Mouse (Mus musculus) cerebellum, adult 9-10 months (tissue): ENCODE measurements at regions not wholly inside any gene's neighbourhood (a gene's known extent, or its start where the extent isn't known, plus 50 kb on each side); places are given as distances from the start of the nearest gene placed in this dataset.
"Not testable (repeated sequence)": the region's sequence is repeated elsewhere in the genome, so short reads cannot be mapped to it uniquely, and the experiment has no call there.

ENCODE experiments used
- DNase-seq: peaks from one replicate; pipeline ENCODE4 v3.0.0; 2022

GRCm38 (mm10) chr17:55036142-55036541 lies 409.0 kb upstream of the St6gal2 start:
- DNase-seq: no peak

GRCm38 (mm10) chr17:55040216-55040615 lies 405.0 kb upstream of the St6gal2 start:
- DNase-seq: not testable (repeated sequence)

DNA sequence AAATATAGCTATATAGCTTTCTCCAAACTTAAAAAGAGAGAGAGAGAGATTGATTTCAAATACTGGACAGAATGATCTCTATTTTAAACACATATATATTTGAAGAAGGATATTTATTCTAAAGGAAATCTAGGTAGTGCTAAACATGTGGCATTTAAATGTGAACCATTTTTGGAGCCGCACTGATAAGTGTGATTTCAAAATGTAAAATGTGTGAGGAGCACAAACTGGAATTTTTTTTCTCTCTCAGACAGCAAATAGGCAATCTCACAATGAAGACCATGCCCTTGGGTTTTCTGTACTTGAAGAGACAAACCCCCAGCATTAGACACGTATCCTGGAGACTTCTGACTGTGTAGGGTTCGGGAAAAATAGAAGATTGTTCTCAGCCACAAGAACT lies 376.8 kb upstream of the St6gal2 start:
- no peak for DNase-seq

DNA sequence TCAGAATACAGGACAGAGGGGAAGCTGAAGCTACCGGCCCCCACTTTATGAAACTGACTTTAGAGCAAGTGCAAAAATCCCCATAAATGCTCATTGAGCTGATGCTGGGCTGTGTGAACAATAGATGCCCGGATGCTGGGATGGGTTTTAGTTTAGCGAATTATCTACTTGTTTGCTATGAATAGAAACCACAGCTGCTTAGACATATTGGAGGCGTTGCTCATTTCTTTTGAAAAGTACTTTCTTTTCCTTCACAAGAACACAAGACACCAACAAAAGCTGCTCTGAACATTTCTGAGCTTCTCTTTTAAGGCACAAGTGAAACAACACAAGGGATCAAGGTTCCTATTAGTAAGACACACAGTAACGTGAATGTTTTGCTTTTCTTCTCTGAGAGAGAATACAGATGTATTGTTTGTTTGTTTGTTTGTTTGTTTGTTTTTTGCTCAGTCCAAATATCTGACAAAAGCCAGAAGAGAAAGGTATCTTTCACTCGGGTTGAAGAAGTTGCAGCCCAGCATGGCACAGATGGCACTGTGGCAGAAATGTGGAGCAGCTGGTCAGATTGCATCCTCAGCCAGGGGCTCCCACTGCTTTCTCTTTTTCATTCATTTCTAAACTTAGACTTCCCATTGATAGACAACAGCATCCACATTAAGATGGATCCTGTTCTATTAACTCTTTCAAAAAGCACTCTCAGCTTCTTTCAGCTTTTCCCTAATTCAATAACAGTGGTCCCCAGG lies 361.7 kb upstream of the St6gal2 start:
- no peak for DNase-seq

GRCm38 (mm10) chr17:55090661-55091252 lies 354.4 kb upstream of the St6gal2 start:
- DNase-seq: no peak

- no peak for DNase-seq
These were observed 341.7 kb upstream of the St6gal2 start for GRCm38 (mm10) chr17:55103470-55103869.

- DNase-seq: peak; percentile 8
These were observed 320.3 kb upstream of the St6gal2 start for GRCm38 (mm10) chr17:55124846-55125245.

DNA sequence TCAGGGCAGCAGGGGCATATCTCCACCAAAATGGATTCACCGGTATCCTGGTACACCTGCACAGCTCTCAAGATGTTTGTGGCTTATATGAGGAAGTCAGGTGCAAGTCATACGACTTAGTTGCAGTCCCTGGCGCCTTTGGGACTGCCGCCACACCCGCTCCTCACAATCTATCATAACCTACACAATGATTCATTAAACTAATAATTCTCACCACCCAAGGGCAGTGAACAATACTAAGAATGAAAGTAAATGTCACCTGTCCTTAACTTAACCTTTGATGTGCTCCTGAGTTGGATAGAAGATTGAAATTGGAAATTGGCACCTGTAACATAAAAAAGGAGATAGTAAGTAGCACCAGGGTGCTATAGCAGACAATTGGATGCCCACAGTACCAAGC lies 315.1 kb upstream of the St6gal2 start:
- DNase-seq: not testable (repeated sequence)
